Mouse (Mus musculus) megakaryocyte, embryonic 14.5 days (primary cell): ENCODE results near the gene Nek8.

ENCODE experiments used
- FLI1 ChIP-seq: IDR thresholded peaks from 2 replicates; pipeline ENCODE4 v1.6.1; 2012; ENCODE audit warnings: low read length, inconsistent platforms, mixed read lengths
- GATA1 ChIP-seq: IDR thresholded peaks from 3 replicates; pipeline ENCODE4 v1.6.1; 2012; ENCODE audit warnings: mixed read lengths, low read length, inconsistent platforms, borderline replicate concordance

- TF ChIP-seq GATA1 = no peak
- no peak for TF ChIP-seq FLI1
Observed at GRCm38 (mm10) chr11:78175771-78176401, 589 bp downstream of the Nek8 start.
